Mouse (Mus musculus): ENCODE data around the gene Deaf1.
"Not testable (repeated sequence)": the region's sequence is repeated elsewhere in the genome, so short reads cannot be mapped to it uniquely, and the experiment has no call there.

Gene Deaf1

DNA sequence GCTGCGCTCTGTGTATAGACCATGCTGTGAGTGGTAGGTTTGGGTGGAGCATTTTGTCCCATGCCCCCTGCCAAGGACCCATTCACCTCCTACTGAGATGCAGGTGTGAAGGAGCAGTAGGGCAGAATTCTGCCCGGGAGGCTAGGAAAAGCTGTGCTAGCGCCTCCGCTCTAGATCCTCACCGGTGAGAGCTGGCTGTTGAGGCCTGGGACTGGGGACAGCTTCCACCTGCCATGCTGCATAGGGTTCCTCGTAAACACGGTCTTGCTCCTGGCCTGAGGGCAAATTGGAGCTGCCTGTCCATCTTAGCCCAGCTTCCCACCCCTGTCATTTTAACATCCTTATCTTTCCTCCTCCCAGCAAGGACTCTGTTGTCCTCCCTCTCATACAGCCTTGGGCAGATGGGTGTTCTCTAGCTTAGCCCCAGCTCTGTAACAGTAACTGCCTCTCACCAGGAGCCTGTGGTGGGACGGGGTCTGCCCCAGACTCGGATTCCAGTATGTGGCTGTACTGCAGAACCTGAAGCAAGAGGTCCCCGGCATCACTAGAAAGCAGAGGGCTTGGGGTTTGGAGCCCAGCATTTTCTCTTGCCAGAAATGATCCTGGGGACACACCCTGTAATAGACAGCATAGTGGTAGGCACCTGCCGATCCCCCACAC, 63.3 kb downstream of the Deaf1 start:
- no peak for DNase-seq (ENCODE audit: low spot score in 2 of 2)

DNA sequence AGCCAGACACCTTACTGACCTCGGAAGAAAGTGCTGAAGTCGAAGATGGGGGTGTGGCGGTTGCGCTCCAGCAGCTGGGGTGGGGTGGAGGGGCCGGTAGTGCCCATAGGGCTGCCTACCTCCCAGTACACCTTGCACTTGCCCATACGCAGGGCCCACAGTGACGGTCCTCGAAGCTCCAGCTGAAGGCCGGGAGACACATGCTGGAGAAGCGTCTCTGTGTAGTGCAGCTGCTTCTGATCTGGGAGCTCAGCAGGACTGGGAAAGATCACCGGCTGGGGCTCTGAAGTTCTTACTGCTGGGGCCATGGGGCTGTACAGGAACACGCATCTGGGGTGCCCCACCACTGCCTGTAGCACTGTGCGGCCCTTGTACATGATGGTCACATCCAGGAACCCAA, 63.9 kb downstream of the Deaf1 start:
- DNase-seq (ENCODE audit: low spot score in 2 of 2) = no peak

GRCm38 (mm10) chr7:141261480-141261879, 66.0 kb downstream of the Deaf1 start:
- DNase-seq (ENCODE audit: low spot score in 2 of 2) = no peak

DNA sequence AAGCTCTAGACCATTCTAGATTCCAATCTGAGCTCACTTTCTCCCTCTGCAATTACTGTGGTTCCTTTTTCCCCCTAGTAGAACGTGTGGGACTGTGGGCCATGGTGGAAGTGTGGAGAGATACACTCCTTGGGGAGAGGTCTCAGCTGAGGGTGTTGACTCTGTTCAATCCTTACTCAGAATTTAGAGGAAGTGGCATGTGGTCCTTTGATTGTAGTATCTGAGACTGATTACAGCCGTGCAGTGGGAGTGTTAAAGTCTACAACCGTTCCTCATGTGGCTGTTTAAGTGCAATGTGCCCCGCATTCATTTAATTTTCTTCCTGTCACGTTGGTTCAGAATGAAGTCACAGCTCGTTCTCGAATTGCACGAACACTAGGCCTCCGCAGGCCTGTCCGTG, 71.3 kb downstream of the Deaf1 start:
- no peak for DNase-seq (ENCODE audit: low spot score in 2 of 2)

GRCm38 (mm10) chr7:141250486-141250885, 77.0 kb downstream of the Deaf1 start:
- not testable (repeated sequence) for DNase-seq (ENCODE audit: low spot score in 2 of 2)
